Mouse (Mus musculus) neural tube, embryonic 14.5 days (tissue): ENCODE results near the gene Kdm5b. TPM values are rescaled to one million over a fixed set of nuclear protein-coding genes. Genes with fewer than 3 reads are reported as not detected.

Experiments
- ATAC-seq: fragments of 200-750 bp; cut with Nextera tagmentation; 2 replicates; pipeline ENCODE4 v1.8.0; 2017; ENCODE audit warnings: low read depth, mild to moderate bottlenecking, moderate TSS enrichment, moderate library complexity
- H3K27ac ChIP-seq: fragments of 300-500 bp; sonication (generic); 2 replicates; pipeline ENCODE4 v1.5.1; 2014; ENCODE audit warnings: low read depth, mild to moderate bottlenecking, control low read depth, low read length, moderate library complexity, mixed read lengths
- H3K27me3 ChIP-seq: fragments of 300-500 bp; sonication (generic); 2 replicates; pipeline ENCODE4 v1.6.1; 2014; ENCODE audit warnings: low read length; ENCODE audit not compliant: control insufficient read depth, insufficient read depth
- H3K36me3 ChIP-seq: fragments of 300-500 bp; sonication (generic); 2 replicates; pipeline ENCODE4 v1.6.1; 2014; ENCODE audit warnings: low read length, mixed read lengths; ENCODE audit not compliant: control insufficient read depth, insufficient read depth
- H3K4me1 ChIP-seq: fragments of 300-500 bp; sonication (generic); 2 replicates; pipeline ENCODE4 v1.6.1; 2014; ENCODE audit warnings: low read length; ENCODE audit not compliant: control insufficient read depth, insufficient read depth
- H3K4me2 ChIP-seq: fragments of 300-500 bp; sonication (generic); 2 replicates; pipeline ENCODE4 v1.6.1; 2014; ENCODE audit warnings: mild to moderate bottlenecking, low read depth, low read length, control low read depth
- H3K4me3 ChIP-seq: fragments of 300-500 bp; sonication (generic); 2 replicates; pipeline ENCODE4 v1.5.1; 2014; ENCODE audit warnings: low read depth, low read length, control low read depth, mixed read lengths
- H3K9ac ChIP-seq: fragments of 300-500 bp; sonication (generic); replicated peaks from 2 replicates; pipeline ENCODE4 v1.6.1; 2014; ENCODE audit warnings: low read depth, mild to moderate bottlenecking, control low read depth, low read length, mixed read lengths
- H3K9me3 ChIP-seq: fragments of 300-500 bp; sonication (generic); 2 replicates; pipeline ENCODE4 v1.6.1; 2016; ENCODE audit warnings: low read length; ENCODE audit not compliant: control insufficient read depth
- WGBS: fragments of 180-500 bp; shearing (Covaris S2); extraction: QIAGEN DNeasy Blood & Tissue Kit; methylation state at CpG from one replicate; pipeline ENCODE4 v1.1.7; 2014; 5-methylcytosine and 5-hydroxymethylcytosine counted together
- polyA plus RNA-seq: library from polyadenylated mRNA; unstranded; fragments of >200 nt; fragmentation: Nextera tagmentation; extraction: Ambion mirVana; gene quantifications from 2 replicates; pipeline ENCODE4 v1.2.1, GENCODE M21; 2014

Gene Kdm5b
- polyA plus RNA-seq, 1 experiment from 2014 or later = 89.9 TPM

GRCm38 (mm10) chr1:134680617-134681016, 120.6 kb downstream of the Kdm5b start:
- Histone ChIP-seq H3K36me3 (no peaks in the 10 kb centered on the region), H3K4me3 (no peak overlapping the region), H3K27me3 (no peaks in the 10 kb centered on the region), H3K9ac (no peak overlapping the region), H3K27ac (no peak overlapping the region), H3K4me1 (no peaks in the 10 kb centered on the region), H3K4me2 (no peak overlapping the region), H3K9me3 (no peaks in the 10 kb centered on the region)
- ATAC-seq = no peak
- WGBS = 20% methylated on average over 6 of the region's 6 CpGs

GRCm38 (mm10) chr1:134682460-134682859, 122.5 kb downstream of the Kdm5b start:
- 0 out of 2 replicates have a peak overlapping the region, but pooled peaks have one; percentile 23 for H3K27ac ChIP-seq
- no peaks in the 10 kb centered on the region for H3K36me3 ChIP-seq

More at GRCm38 (mm10) chr1:134682460-134682859, 122.5 kb downstream of the Kdm5b start:
- H3K9me3 ChIP-seq = no peaks in the 10 kb centered on the region
- H3K27me3 ChIP-seq = no peaks in the 10 kb centered on the region
- no peak overlapping the region for H3K4me3 ChIP-seq
- no peak overlapping the region for H3K4me2 ChIP-seq
- 49% methylated on average over 9 of the region's 9 CpGs for WGBS
- no peaks in the 10 kb centered on the region for H3K4me1 ChIP-seq
- ATAC-seq = peak; percentile 52; the same call in 1 of the 2 replicates
- no peak overlapping the region for H3K9ac ChIP-seq

Other genes starting within 250 kb of the Kdm5b start
- gene Ppfia4, start 227.2 kb upstream of the Kdm5b start, polyA plus RNA-seq = 22.4 and 24.2 TPM in 2 replicates
- gene Tmem183a, start 198.2 kb upstream of the Kdm5b start, polyA plus RNA-seq = 120 and 122 TPM in 2 replicates
- not detected in 2 replicates for gene 4933406M09Rik, start 174.2 kb upstream of the Kdm5b start, polyA plus RNA-seq
- gene Cyb5r1, start 154.6 kb upstream of the Kdm5b start, polyA plus RNA-seq = 16.2 and 19.2 TPM in 2 replicates
- 84.4 and 87.4 TPM in 2 replicates for gene Adipor1, start 144.8 kb upstream of the Kdm5b start, polyA plus RNA-seq
- gene Klhl12, start 104.6 kb upstream of the Kdm5b start, polyA plus RNA-seq = 29.0 and 39.4 TPM in 2 replicates
- gene Rabif, start 65.5 kb upstream of the Kdm5b start, polyA plus RNA-seq = 78.1 and 83.3 TPM in 2 replicates
- not detected in 2 replicates for gene Mgat4e, start 10.5 kb upstream of the Kdm5b start, polyA plus RNA-seq
- 15.6 and 18.3 TPM in 2 replicates for gene Syt2, start 86.5 kb downstream of the Kdm5b start, polyA plus RNA-seq